Mouse (Mus musculus) MEL (cell line): Measurements from ENCODE around the gene Dlg2. TPM values are rescaled to one million over a fixed set of nuclear protein-coding genes. Genes with fewer than 3 reads are reported as not detected.

ENCODE experiments used
- DNase-seq: peaks from one replicate; pipeline ENCODE4 v3.0.0; 2011; ENCODE audit warnings: low read depth, low spot score
- H3K27ac ChIP-seq: 2 replicates; pipeline ENCODE4 v1.5.1; 2012; ENCODE audit warnings: low read depth, mild to moderate bottlenecking, control low read depth, low read length, moderate library complexity; ENCODE audit not compliant: control insufficient read depth
- H3K27me3 ChIP-seq, 2 experiments: fragments of 150-350 bp in 1 of 2; sonication (generic) in 1 of 2; 2 replicates each; pipeline ENCODE4 v1.6.1; 2012; ENCODE audit warnings: low read length in 2 of 2, mild to moderate bottlenecking in 2 of 2, improper control_type of control experiment in 1 of 2, moderate library complexity in 1 of 2; ENCODE audit not compliant: insufficient read depth in 2 of 2, control insufficient read depth in 1 of 2
- H3K36me3 ChIP-seq, 2 experiments: 2 replicates each; pipeline ENCODE4 v1.6.1; 2012 to 2014; ENCODE audit warnings: low read length in 2 of 2, improper control_type of control experiment in 1 of 2, inconsistent platforms in 1 of 2, mild to moderate bottlenecking in 1 of 2; ENCODE audit not compliant: insufficient read depth in 2 of 2, control insufficient read depth in 1 of 2
- H3K4me1 ChIP-seq, 2 experiments: fragments of 150-350 bp in 1 of 2; sonication (generic) in 1 of 2; 2 replicates each; pipeline ENCODE4 v1.6.1; 2012; ENCODE audit warnings: low read length in 2 of 2, improper control_type of control experiment in 1 of 2, mild to moderate bottlenecking in 1 of 2; ENCODE audit not compliant: insufficient read depth in 2 of 2, control insufficient read depth in 1 of 2
- H3K4me3 ChIP-seq, 2 experiments: fragments of 150-350 bp in 1 of 2; sonication (generic) in 1 of 2; 2 replicates each; pipeline ENCODE4 v1.5.1; 2012; ENCODE audit warnings: low read depth in 2 of 2, low read length in 2 of 2, mild to moderate bottlenecking in 2 of 2, moderate library complexity in 2 of 2, control low read depth in 1 of 2, improper control_type of control experiment in 1 of 2; ENCODE audit not compliant: control insufficient read depth in 1 of 2, insufficient read depth in 1 of 2
- H3K79me2 ChIP-seq: 2 replicates; pipeline ENCODE4 v1.6.1; 2012; ENCODE audit warnings: mild to moderate bottlenecking, low read length, moderate library complexity; ENCODE audit not compliant: control insufficient read depth, poor library complexity, insufficient read depth
- H3K9ac ChIP-seq: 2 replicates; pipeline ENCODE4 v1.6.1; 2012; ENCODE audit warnings: low read depth, mild to moderate bottlenecking, control low read depth, low read length, moderate library complexity; ENCODE audit not compliant: control insufficient read depth, poor library complexity, severe bottlenecking
- H3K9me3 ChIP-seq: fragments of 150-350 bp; sonication (generic); replicated peaks from 2 replicates; pipeline ENCODE4 v1.6.1; 2012; ENCODE audit warnings: mild to moderate bottlenecking, low read length, improper control_type of control experiment, moderate library complexity; ENCODE audit not compliant: insufficient read depth
- BHLHE40 ChIP-seq: IDR thresholded peaks from 2 replicates; pipeline ENCODE4 v1.6.1; 2012; ENCODE audit warnings: low read depth, mild to moderate bottlenecking, inconsistent platforms, low read length, improper control_type of control experiment, borderline replicate concordance
- CHD2 ChIP-seq: IDR thresholded peaks from 2 replicates; pipeline ENCODE4 v1.6.1; 2011; ENCODE audit warnings: low read length, improper control_type of control experiment
- CTCF ChIP-seq, 3 experiments: IDR thresholded peaks in 2 of 3; conservative IDR thresholded peaks in 1 of 3; 2 replicates each; pipeline ENCODE4 v1.5.1; 2011 to 2012; ENCODE audit warnings: low read length in 3 of 3, low read depth in 2 of 3, mild to moderate bottlenecking in 2 of 3, improper control_type of control experiment in 1 of 3, inconsistent platforms in 1 of 3, mixed read lengths in 1 of 3, moderate library complexity in 1 of 3; ENCODE audit not compliant: control insufficient read depth in 1 of 3, insufficient read depth in 1 of 3, poor library complexity in 1 of 3, severe bottlenecking in 1 of 3
- E2F4 ChIP-seq: IDR thresholded peaks from 2 replicates; pipeline ENCODE4 v1.6.1; 2011; ENCODE audit warnings: low read depth, low read length, improper control_type of control experiment, borderline replicate concordance
- EP300 ChIP-seq, 2 experiments: IDR thresholded peaks; 2 replicates each; pipeline ENCODE4 v1.6.1; 2011; ENCODE audit warnings: improper control_type of control experiment in 2 of 2, low read length in 2 of 2, low read depth in 1 of 2, mild to moderate bottlenecking in 1 of 2
- ETS1 ChIP-seq: IDR thresholded peaks from 2 replicates; pipeline ENCODE4 v1.6.1; 2012; ENCODE audit warnings: low read depth, mild to moderate bottlenecking, inconsistent platforms, low read length, improper control_type of control experiment, moderate library complexity
- GABPA ChIP-seq: IDR thresholded peaks from 2 replicates; pipeline ENCODE4 v1.6.1; 2012; ENCODE audit warnings: low read depth, mild to moderate bottlenecking, inconsistent platforms, low read length, improper control_type of control experiment, moderate library complexity
- GATA1 ChIP-seq: IDR thresholded peaks from 2 replicates; pipeline ENCODE4 v1.6.1; 2011; ENCODE audit warnings: low read depth, low read length, improper control_type of control experiment
- KAT2A ChIP-seq: conservative IDR thresholded peaks from 2 replicates; pipeline ENCODE4 v1.6.1; 2012; ENCODE audit warnings: low read depth, low read length, improper control_type of control experiment, inconsistent platforms
- MXI1 ChIP-seq: IDR thresholded peaks from 2 replicates; pipeline ENCODE4 v1.6.1; 2011; ENCODE audit warnings: mild to moderate bottlenecking, low read depth, low read length, improper control_type of control experiment
- MYB ChIP-seq: IDR thresholded peaks from 2 replicates; pipeline ENCODE4 v1.6.1; 2011; ENCODE audit warnings: mild to moderate bottlenecking, low read depth, low read length, improper control_type of control experiment
- MYC ChIP-seq: IDR thresholded peaks from 2 replicates; pipeline ENCODE4 v1.6.1; 2011; ENCODE audit warnings: low read depth, mild to moderate bottlenecking, low read length, improper control_type of control experiment, moderate library complexity
- POLR2AphosphoS5 ChIP-seq: IDR thresholded peaks from 2 replicates; pipeline ENCODE4 v1.6.1; 2012; ENCODE audit warnings: low read depth, borderline replicate concordance, mild to moderate bottlenecking, inconsistent platforms, low read length, moderate library complexity, mixed read lengths
- SMC3 ChIP-seq: IDR thresholded peaks from 2 replicates; pipeline ENCODE4 v1.6.1; 2011; ENCODE audit warnings: low read depth, low read length, improper control_type of control experiment
- TAL1 ChIP-seq: IDR thresholded peaks from 2 replicates; pipeline ENCODE4 v1.6.1; 2012; ENCODE audit warnings: mild to moderate bottlenecking, inconsistent platforms, low read length, moderate library complexity, mixed read lengths
- TBP ChIP-seq: IDR thresholded peaks from 2 replicates; pipeline ENCODE4 v1.8.0; 2011; ENCODE audit warnings: low read depth, low read length, improper control_type of control experiment
- UBTF ChIP-seq: IDR thresholded peaks from 2 replicates; pipeline ENCODE4 v1.6.1; 2012; ENCODE audit warnings: low read depth, mild to moderate bottlenecking, inconsistent platforms, low read length, improper control_type of control experiment, moderate library complexity, borderline replicate concordance; ENCODE audit not compliant: insufficient read depth
- USF1 ChIP-seq: IDR thresholded peaks from 2 replicates; pipeline ENCODE4 v1.6.1; 2014; ENCODE audit warnings: low read depth, mild to moderate bottlenecking, inconsistent platforms, low read length, improper control_type of control experiment, moderate library complexity
- ZKSCAN1 ChIP-seq: IDR thresholded peaks from 2 replicates; pipeline ENCODE4 v1.6.1; 2012; ENCODE audit warnings: low read depth, mild to moderate bottlenecking, inconsistent platforms, low read length, improper control_type of control experiment, moderate library complexity
- ZMIZ1 ChIP-seq: IDR thresholded peaks from 2 replicates; pipeline ENCODE4 v1.6.1; 2012; ENCODE audit warnings: low read depth, mild to moderate bottlenecking, inconsistent platforms, low read length, improper control_type of control experiment, moderate library complexity
- polyA plus RNA-seq, 2 experiments: library from polyadenylated mRNA; stranded (reverse) in 1 of 2; unstranded in 1 of 2; fragments of >175 nt in 1 of 2; fragments of >200 nt in 1 of 2; gene quantifications; 2 replicates each; pipeline versions ENCODE4 v1.2.1 to v1.2.4; 2012; ENCODE audit warnings: low replicate concordance in 2 of 2, low read depth in 1 of 2; ENCODE audit not compliant: insufficient read length in 2 of 2, insufficient read depth in 1 of 2, missing spikeins in 1 of 2
- total RNA-seq: library from RNA; depleted of rRNA; stranded (reverse); fragments of 300-350 nt; gene quantifications from 2 replicates; pipeline ENCODE4 v1.2.3, GENCODE M21; 2012

Gene Dlg2
- total and polyA plus RNA-seq, 3 experiments = 0.04 TPM; not detected in 2

DNA sequence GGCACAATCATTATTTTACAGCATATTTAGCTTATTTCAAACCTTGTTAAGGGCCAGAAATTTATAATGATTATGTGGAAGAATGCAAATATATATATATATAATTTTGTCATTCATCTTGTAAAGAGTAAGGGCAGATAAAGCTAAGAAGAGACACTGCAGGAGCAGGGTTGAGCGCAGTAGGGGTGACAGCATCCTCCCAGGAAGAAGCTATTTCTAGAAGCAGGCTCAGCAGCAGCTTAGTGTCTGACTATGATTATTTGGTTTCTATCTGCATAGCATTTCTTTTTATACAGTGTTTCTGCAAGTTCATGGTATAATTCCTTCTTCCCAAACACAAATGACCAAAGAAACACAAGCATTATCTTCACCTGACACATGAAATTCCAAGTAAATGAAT is 1479.1 kb downstream of the Dlg2 start:
- H3K79me2 ChIP-seq = no peaks in the 10 kb centered on the region
- H3K27ac ChIP-seq = no peak overlapping the region
- no peaks in the 10 kb centered on the region for H3K36me3 ChIP-seq
- TF ChIP-seq MXI1 (no peak), GATA1 (no peak)
- H3K4me1 ChIP-seq = no peaks in the 10 kb centered on the region
- no peak overlapping the region for H3K4me3 ChIP-seq
- H3K9me3 ChIP-seq = no peaks in the 10 kb centered on the region
- H3K27me3 ChIP-seq = no peaks in the 10 kb centered on the region
- DNase-seq = no peak
- H3K9ac ChIP-seq = no peak overlapping the region

DNA sequence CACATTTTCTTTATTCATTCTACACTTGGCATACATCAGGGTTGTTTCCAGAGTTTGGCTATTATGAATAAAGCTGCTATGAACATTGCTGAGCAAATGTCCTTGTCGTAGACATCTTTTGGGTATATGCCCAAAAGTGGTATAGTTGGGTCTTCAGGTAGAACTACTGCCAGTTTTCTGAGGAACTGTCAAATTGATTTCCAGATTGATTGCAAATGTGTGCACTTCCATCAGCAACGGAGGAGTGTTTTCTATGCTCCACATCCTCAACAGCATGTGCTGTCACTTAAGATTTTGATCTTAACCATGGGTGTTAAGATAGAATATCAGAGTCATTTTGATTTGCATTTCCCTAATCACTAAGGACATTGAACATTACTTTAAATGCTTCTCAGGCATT is 1486.5 kb downstream of the Dlg2 start:
- no peaks in the 10 kb centered on the region for H3K27me3 ChIP-seq
- H3K36me3 ChIP-seq = no peaks in the 10 kb centered on the region
- no peaks in the 10 kb centered on the region for H3K9me3 ChIP-seq
- no peak for TF ChIP-seq BHLHE40
- no peak for TF ChIP-seq EP300 (IDR thresholded peaks at IDR 0.05; ENCODE audit: low read depth in 1 of 2, low read length in 2 of 2)
- no peak for TF ChIP-seq UBTF
- TF ChIP-seq CHD2 = no peak
- no peak for TF ChIP-seq E2F4
- no peak for TF ChIP-seq ZKSCAN1
- no peak for TF ChIP-seq USF1
- no peak for TF ChIP-seq MYB
- TF ChIP-seq GABPA = no peak
- TF ChIP-seq CTCF (IDR thresholded peaks at IDR 0.05 in 2 of 3, conservative IDR thresholded peaks at IDR 0.05 in 1 of 3; ENCODE audit: control insufficient read depth in 1 of 3, insufficient read depth in 1 of 3, low read depth in 2 of 3, low read length in 3 of 3, poor library complexity in 1 of 3, severe bottlenecking in 1 of 3) = no peak
- no peak for TF ChIP-seq SMC3
- TF ChIP-seq POLR2AphosphoS5 = no peak
- TF ChIP-seq TAL1 = no peak
- TF ChIP-seq ZMIZ1 = no peak
- no peak for TF ChIP-seq ETS1
- no peak for TF ChIP-seq MYC
- TF ChIP-seq TBP = no peak
- no peak for TF ChIP-seq KAT2A
- no peaks in the 10 kb centered on the region for H3K4me1 ChIP-seq
- no peak overlapping the region for H3K4me3 ChIP-seq
- no peak for DNase-seq
- no peak overlapping the region for H3K27ac ChIP-seq
- H3K9ac ChIP-seq = no peak overlapping the region
- H3K79me2 ChIP-seq = no peaks in the 10 kb centered on the region
